Mouse (Mus musculus): Measurements from ENCODE around the gene Zfp3. TPM values are rescaled to one million over a fixed set of nuclear protein-coding genes. Genes with fewer than 3 reads are reported as not detected.

Gene Zfp3
- polyA plus RNA-seq, 1 experiment from 2014 or later, result 6.0 TPM

- Histone ChIP-seq H3K9ac (no peak overlapping the region), H3K36me3 (no peaks in the 10 kb centered on the region), H3K9me3 (no peaks in the 10 kb centered on the region), H3K4me3 (no peak overlapping the region), H3K4me2 (no peak overlapping the region), H3K27me3 (no peaks in the 10 kb centered on the region), H3K4me1 (no peaks in the 10 kb centered on the region), H3K27ac (no peak overlapping the region)
- ATAC-seq (ENCODE audit: insufficient number of reproducible peaks, insufficient read depth, low FRiP score, low TSS enrichment, low read depth), result no peak
- WGBS, result 74% methylated on average over 13 of the region's 13 CpGs
Observed at GRCm38 (mm10) chr11:70811471-70812240, 47.6 kb downstream of the Zfp3 start.

DNA sequence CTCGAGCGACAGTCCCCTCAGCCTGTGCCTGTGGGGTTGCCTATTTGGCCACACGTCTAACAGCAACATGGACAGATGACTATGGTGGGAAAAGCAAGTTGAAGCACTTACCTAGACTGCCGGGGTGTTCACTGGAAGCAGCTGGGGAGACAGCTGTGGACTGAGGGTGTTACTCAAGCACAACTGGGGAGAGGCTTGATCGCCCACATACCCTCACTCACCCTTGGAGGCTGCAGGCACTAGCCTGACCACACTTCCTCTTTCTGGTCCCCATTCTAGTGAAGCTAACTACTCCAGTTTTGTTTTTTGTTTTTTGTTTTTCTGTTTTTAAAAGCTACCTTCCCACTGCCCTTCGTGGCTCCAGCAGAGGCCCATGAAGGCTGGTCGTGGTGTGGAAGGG is 48.4 kb downstream of the Zfp3 start, which contains the start of gene Scimp:
Gene Scimp (minus strand): TSS at position 222 of the 400 bp plus-strand sequence.
- no peaks in the 10 kb centered on the region for H3K36me3 ChIP-seq
- WGBS, result 78% methylated on average over 7 of the region's 7 CpGs
- H3K4me2 ChIP-seq, result no peak within 1 kb of the TSS
- H3K9ac ChIP-seq, result no peak within 1 kb of the TSS
- no peaks in the 10 kb centered on the region for H3K9me3 ChIP-seq
- H3K27ac ChIP-seq, result no peak within 1 kb of the TSS
- no peak within 1 kb of the TSS for H3K4me3 ChIP-seq
- ATAC-seq (ENCODE audit: insufficient number of reproducible peaks, insufficient read depth, low FRiP score, low TSS enrichment, low read depth), result no peak
- no peaks in the 10 kb centered on the region for H3K4me1 ChIP-seq
- H3K27me3 ChIP-seq, result no peaks in the 10 kb centered on the region

DNA sequence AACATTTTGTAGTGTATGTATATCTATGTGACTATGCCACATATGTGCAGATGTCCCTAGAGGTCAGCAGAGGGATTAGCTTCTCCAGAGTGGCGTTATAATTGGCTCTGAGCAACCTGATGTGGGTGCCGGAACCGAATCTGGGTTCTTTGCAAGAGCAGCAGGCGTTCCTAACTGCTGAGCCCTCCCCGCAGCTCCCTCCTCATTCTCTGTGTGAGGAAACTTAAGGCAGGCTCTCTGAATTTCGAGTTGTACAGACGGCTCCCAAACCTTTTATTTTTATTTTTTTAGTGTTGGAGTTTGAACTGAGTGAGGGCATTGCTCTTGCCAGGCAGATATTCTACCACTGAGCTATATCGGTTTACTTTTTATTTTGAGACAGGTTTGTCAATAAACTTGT is 51.1 kb downstream of the Zfp3 start:
- Histone ChIP-seq H3K36me3 (no peaks in the 10 kb centered on the region), H3K9ac (no peak overlapping the region), H3K4me2 (no peak overlapping the region), H3K27ac (no peak overlapping the region), H3K9me3 (no peaks in the 10 kb centered on the region), H3K4me1 (no peaks in the 10 kb centered on the region), H3K4me3 (no peak overlapping the region), H3K27me3 (no peaks in the 10 kb centered on the region)
- ATAC-seq (ENCODE audit: insufficient number of reproducible peaks, insufficient read depth, low FRiP score, low TSS enrichment, low read depth), result no peak
- 80% methylated on average over 8 of the region's 8 CpGs for WGBS

- no peaks in the 10 kb centered on the region for H3K9me3 ChIP-seq
- no peak overlapping the region for H3K9ac ChIP-seq
- ATAC-seq (ENCODE audit: insufficient number of reproducible peaks, insufficient read depth, low FRiP score, low TSS enrichment, low read depth), result no peak
- no peak overlapping the region for H3K4me2 ChIP-seq
- no peaks in the 10 kb centered on the region for H3K27me3 ChIP-seq
- no peak overlapping the region for H3K4me3 ChIP-seq
- no peaks in the 10 kb centered on the region for H3K4me1 ChIP-seq
- H3K36me3 ChIP-seq, result no peaks in the 10 kb centered on the region
- WGBS, result 26% methylated on average over 6 of the region's 6 CpGs
- no peak overlapping the region for H3K27ac ChIP-seq
Observed at GRCm38 (mm10) chr11:70815498-70816078, 51.6 kb downstream of the Zfp3 start.

- Histone ChIP-seq H3K9me3 (no peaks in the 10 kb centered on the region), H3K4me1 (peaks cover under 1% of the 10 kb centered on the region; the same call in 1 of the 2 replicates), H3K4me2 (no peak overlapping the region), H3K36me3 (no peaks in the 10 kb centered on the region), H3K27me3 (no peaks in the 10 kb centered on the region), H3K9ac (no peak overlapping the region), H3K27ac (no peak overlapping the region), H3K4me3 (no peak overlapping the region)
- no peak for ATAC-seq (ENCODE audit: insufficient number of reproducible peaks, insufficient read depth, low FRiP score, low TSS enrichment, low read depth)
- WGBS, result 75% methylated on average over 4 of the region's 4 CpGs
Observed at GRCm38 (mm10) chr11:70816770-70817169, 52.8 kb downstream of the Zfp3 start.

GRCm38 (mm10) chr11:70820120-70820519 is 56.1 kb downstream of the Zfp3 start:
- Histone ChIP-seq H3K9ac (no peak overlapping the region), H3K27ac (no peak overlapping the region), H3K36me3 (no peaks in the 10 kb centered on the region), H3K27me3 (no peaks in the 10 kb centered on the region), H3K9me3 (no peaks in the 10 kb centered on the region), H3K4me1 (peaks cover 6% of the 10 kb centered on the region; the same call in 1 of the 2 replicates), H3K4me2 (no peak overlapping the region), H3K4me3 (no peak overlapping the region)
- ATAC-seq (ENCODE audit: insufficient number of reproducible peaks, insufficient read depth, low FRiP score, low TSS enrichment, low read depth), result no peak
- WGBS, result 75% methylated on average over 8 of the region's 8 CpGs

DNA sequence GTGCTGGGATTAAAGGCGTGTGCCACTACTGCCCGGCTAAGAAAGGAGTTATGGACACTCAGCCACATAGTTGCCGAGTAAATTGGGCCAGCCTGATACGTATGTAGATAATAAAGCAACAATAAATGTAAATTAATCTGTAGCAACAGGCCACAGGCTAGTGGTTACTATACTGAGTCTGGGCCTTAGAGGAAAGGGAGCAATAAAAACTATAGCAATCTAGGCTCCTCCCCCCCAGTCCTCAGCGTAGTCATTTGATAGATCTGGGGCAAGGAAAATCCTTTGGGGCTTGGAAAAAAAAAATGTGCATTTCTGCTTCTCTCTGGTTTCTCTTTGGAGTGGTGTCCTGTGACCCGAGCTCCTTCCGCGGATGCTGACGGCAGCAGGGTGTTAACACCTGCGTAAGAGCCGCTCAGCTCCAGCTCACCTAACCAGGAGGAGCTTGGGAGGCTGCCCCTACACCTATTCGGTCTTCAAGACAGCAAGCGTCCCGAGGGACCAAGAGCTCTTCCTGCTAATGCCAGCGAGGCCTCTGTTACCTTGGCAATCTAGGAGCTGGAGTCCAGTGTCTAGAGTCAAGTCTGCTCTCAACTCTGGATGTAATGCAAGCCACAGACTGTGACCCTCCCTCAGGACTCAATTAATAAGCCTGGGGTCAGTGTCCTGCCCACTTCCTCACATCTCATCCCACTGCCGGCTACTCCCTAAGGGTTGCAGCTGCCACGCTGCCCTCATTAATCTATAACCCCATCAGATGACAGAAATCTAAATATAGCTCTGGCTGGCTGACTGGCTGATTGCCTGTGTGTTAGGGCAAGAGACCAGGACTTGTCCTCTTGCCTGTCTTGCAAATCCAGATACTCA is 58.0 kb downstream of the Zfp3 start:
- WGBS, result 42% methylated on average over 17 of the region's 17 CpGs

More for the DNA sequence above, 58.0 kb downstream of the Zfp3 start:
- Histone ChIP-seq H3K9me3 (no peaks in the 10 kb centered on the region), H3K9ac (no peak overlapping the region), H3K4me3 (no peak overlapping the region), H3K27ac (no peak overlapping the region), H3K4me2 (no peak overlapping the region), H3K36me3 (no peaks in the 10 kb centered on the region), H3K4me1 (peaks cover 6% of the 10 kb centered on the region; the same call in 1 of the 2 replicates), H3K27me3 (no peaks in the 10 kb centered on the region)
- no peak for ATAC-seq (ENCODE audit: insufficient number of reproducible peaks, insufficient read depth, low FRiP score, low TSS enrichment, low read depth)

Small RNA genes within 50 kb of the gene (microRNA-seq; reads per million reads assigned to microRNA genes)
- gene Gm22760, result not detected

Other genes starting within 250 kb of the Zfp3 start
- gene Vmo1, start 249.6 kb upstream of the Zfp3 start, polyA plus RNA-seq (2015; fragmentation: Nextera tagmentation; extraction: Ambion mirVana), result 0.56 TPM in 1 of 2 replicates, not detected in the other
- gene Gltpd2, start 245.0 kb upstream of the Zfp3 start, polyA plus RNA-seq (2015; fragmentation: Nextera tagmentation; extraction: Ambion mirVana), result 0.45 TPM in 1 of 2 replicates, not detected in the other
- gene Psmb6, start 238.8 kb upstream of the Zfp3 start, polyA plus RNA-seq (2015; fragmentation: Nextera tagmentation; extraction: Ambion mirVana), result 837 and 839 TPM in 2 replicates
- gene Gm40193, start 231.3 kb upstream of the Zfp3 start, polyA plus RNA-seq (2015; fragmentation: Nextera tagmentation; extraction: Ambion mirVana), result not detected in 2 replicates
- 5.3 and 6.5 TPM in 2 replicates for gene Pld2, start 224.1 kb upstream of the Zfp3 start, polyA plus RNA-seq (2015; fragmentation: Nextera tagmentation; extraction: Ambion mirVana)
- gene Mink1, start 201.3 kb upstream of the Zfp3 start, polyA plus RNA-seq (2015; fragmentation: Nextera tagmentation; extraction: Ambion mirVana), result 14.6 and 16.5 TPM in 2 replicates
- not detected in 2 replicates for gene 4930544D05Rik, start 148.4 kb upstream of the Zfp3 start, polyA plus RNA-seq (2015; fragmentation: Nextera tagmentation; extraction: Ambion mirVana)
- not detected in 2 replicates for gene Chrne, start 145.0 kb upstream of the Zfp3 start, polyA plus RNA-seq (2015; fragmentation: Nextera tagmentation; extraction: Ambion mirVana)
- gene Gp1ba, start 125.1 kb upstream of the Zfp3 start, polyA plus RNA-seq (2015; fragmentation: Nextera tagmentation; extraction: Ambion mirVana), result 0.10 and 0.37 TPM in 2 replicates
- 131 and 135 TPM in 2 replicates for gene Rnf167, start 117.0 kb upstream of the Zfp3 start, polyA plus RNA-seq (2015; fragmentation: Nextera tagmentation; extraction: Ambion mirVana)
- gene Slc25a11, start 116.7 kb upstream of the Zfp3 start, polyA plus RNA-seq (2015; fragmentation: Nextera tagmentation; extraction: Ambion mirVana), result 167 and 170 TPM in 2 replicates
- 1,478 and 1,672 TPM in 2 replicates for gene Pfn1, start 109.6 kb upstream of the Zfp3 start, polyA plus RNA-seq (2015; fragmentation: Nextera tagmentation; extraction: Ambion mirVana)
- gene Eno3, start 107.0 kb upstream of the Zfp3 start, polyA plus RNA-seq (2015; fragmentation: Nextera tagmentation; extraction: Ambion mirVana), result 18.3 and 19.7 TPM in 2 replicates
- gene Spag7, start 94.8 kb upstream of the Zfp3 start, polyA plus RNA-seq (2015; fragmentation: Nextera tagmentation; extraction: Ambion mirVana), result 159 and 163 TPM in 2 replicates
- gene Camta2, start 76.1 kb upstream of the Zfp3 start, polyA plus RNA-seq (2015; fragmentation: Nextera tagmentation; extraction: Ambion mirVana), result 13.4 TPM in 2 replicates
- 1.1 and 1.3 TPM in 2 replicates for gene Inca1, start 64.1 kb upstream of the Zfp3 start, polyA plus RNA-seq (2015; fragmentation: Nextera tagmentation; extraction: Ambion mirVana)
- gene Kif1c, start 63.7 kb upstream of the Zfp3 start, polyA plus RNA-seq (2015; fragmentation: Nextera tagmentation; extraction: Ambion mirVana), result 4.2 and 4.5 TPM in 2 replicates
- 0.25 TPM in 1 of 2 replicates, not detected in the other for gene Scimp, start 48.4 kb downstream of the Zfp3 start, polyA plus RNA-seq (2015; fragmentation: Nextera tagmentation; extraction: Ambion mirVana)
- gene Rabep1, start 80.6 kb downstream of the Zfp3 start, polyA plus RNA-seq (2015; fragmentation: Nextera tagmentation; extraction: Ambion mirVana), result 46.2 and 46.3 TPM in 2 replicates
- gene Nup88, start 205.8 kb downstream of the Zfp3 start, polyA plus RNA-seq (2015; fragmentation: Nextera tagmentation; extraction: Ambion mirVana), result 130 and 140 TPM in 2 replicates
- 71.6 and 80.7 TPM in 2 replicates for gene Rpain, start 206.0 kb downstream of the Zfp3 start, polyA plus RNA-seq (2015; fragmentation: Nextera tagmentation; extraction: Ambion mirVana)
- gene C1qbp, start 218.8 kb downstream of the Zfp3 start, polyA plus RNA-seq (2015; fragmentation: Nextera tagmentation; extraction: Ambion mirVana), result 233 and 254 TPM in 2 replicates
- gene Dhx33, start 240.2 kb downstream of the Zfp3 start, polyA plus RNA-seq (2015; fragmentation: Nextera tagmentation; extraction: Ambion mirVana), result 18.3 and 20.6 TPM in 2 replicates

Measured in embryonic facial prominence, embryonic 13.5 days (tissue).